Mouse (Mus musculus) forelimb bud, embryonic 11.5 days (tissue): ENCODE results near the gene Pex14.

Source experiments
- DNase-seq: peaks from one replicate; pipeline ENCODE4 v3.0.0-alpha.2; 2012; ENCODE audit warnings: low read depth, low spot score

The Pex14 gene

GRCm38 (mm10) chr4:148923414-148923813 lies 176.3 kb downstream of the Pex14 start:
- DNase-seq, result no peak

- no peak for DNase-seq
Measured at GRCm38 (mm10) chr4:148922221-148922700, 177.4 kb downstream of the Pex14 start.

DNA sequence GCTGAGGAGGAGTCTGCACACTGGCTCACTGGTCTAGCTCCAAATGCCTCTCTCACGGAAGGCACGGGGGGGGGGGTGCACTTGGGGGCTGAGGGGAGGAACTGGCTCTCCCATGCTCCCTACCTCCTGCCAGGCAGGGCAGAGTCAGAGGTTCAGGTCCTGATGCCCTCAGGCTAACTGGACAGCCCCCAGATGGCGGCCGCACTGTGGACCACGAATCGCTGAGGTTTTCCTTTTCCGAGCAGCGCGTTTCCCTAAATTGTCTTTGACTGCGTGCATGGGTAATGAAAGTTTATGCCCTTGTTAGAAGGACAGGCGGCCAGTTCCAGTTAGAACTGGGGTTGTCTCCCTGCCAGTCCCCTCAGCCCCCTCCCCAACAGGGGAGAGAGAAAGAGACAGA lies 179.1 kb downstream of the Pex14 start:
- DNase-seq, result no peak

- no peak for DNase-seq
Measured at GRCm38 (mm10) chr4:148918707-148919447, 180.8 kb downstream of the Pex14 start.

DNA sequence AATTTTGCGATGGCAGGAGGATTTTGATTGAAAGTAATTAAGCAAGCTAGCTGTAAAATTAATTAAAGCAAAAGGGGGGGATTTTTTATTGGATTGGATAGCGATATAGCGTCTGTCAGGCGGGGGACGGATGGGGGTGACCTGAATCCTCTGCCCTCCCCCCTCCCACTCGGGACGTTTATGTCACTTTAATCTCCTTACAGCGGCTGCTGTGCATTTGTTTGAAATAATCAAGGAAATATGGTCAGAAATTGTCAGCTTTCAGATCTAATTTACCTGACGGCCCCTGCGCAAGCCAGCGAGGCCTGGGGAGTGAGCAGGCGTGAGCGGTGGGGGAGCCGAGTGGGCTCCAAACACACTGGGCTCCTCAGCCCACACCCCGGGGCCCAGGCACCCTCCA lies 183.8 kb downstream of the Pex14 start:
- DNase-seq, result no peak

GRCm38 (mm10) chr4:148914863-148915622 lies 184.6 kb downstream of the Pex14 start:
- peak; percentile 87 for DNase-seq

DNA sequence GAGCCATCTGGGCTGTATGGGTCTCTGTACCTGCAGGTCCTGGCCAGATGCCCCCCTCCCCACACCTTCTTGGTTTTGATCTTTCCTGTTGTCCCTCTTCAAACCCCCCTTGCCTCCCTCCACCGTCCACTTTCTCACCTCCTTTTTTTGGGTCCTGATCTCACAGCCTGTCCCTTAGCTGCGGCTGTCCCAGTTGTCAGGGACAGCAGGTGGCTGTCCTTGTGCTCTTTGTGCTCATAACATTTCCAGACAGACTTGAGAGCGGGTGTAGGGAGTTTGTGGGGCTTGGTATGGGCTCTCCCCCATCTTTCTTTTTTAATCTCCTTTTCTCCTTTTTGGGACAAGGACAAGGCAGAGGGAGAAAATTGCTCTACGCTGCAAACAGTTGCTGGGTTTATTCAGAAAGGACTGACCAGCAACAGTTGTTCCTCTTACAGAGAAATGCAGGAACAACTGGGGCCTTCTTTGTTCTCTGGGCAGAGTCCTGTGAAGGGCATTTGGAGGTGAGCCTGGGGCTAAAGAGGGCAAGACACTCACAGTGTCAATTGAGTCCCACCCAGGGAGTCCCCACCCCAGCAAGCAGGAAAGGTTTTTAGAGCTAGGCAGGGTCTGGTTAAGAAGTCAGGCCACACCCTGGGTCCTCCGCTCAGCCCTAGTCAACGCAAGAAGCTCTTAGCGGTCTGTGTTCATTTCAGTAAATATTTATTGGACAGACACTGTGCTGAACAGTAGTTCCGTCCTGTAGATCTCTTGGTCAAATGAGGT lies 186.7 kb downstream of the Pex14 start:
- DNase-seq, result no peak

DNA sequence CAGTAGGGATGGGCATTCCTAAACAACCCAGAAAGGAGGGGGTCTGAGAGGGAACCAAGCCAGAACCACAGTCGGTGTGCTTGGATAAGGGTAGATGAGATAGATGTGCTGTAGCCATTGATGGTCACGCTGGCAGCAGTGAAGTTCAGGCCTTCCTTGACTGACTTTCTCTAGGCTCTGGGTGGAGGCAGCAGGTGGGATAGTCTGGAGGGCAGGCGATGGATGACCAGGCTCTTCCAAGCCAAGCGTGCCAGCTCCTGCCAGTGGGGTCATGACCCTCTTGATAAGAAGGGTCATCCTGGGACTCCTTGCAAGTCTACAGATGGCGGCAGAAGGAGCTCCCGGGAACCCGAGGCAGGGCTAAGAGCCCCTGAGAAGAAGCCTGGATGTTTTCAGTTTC lies 187.5 kb downstream of the Pex14 start:
- no peak for DNase-seq
